22 mouse cellular contexts compared by ENCODE assay signal in genomic region chr9:27691616-27692015, GRCm38 (mm10).
A peak's percentile ranks its signal among the peaks of the same experiment; 100 is the strongest.
DNase-seq lines count a peak whose midpoint lies in the region; ATAC-seq lines count a peak whose summit lies in the region.
"Had no signal": no experiment of that assay in that cellular context is flagged by ENCODE, and none has a peak within 500 bp of the region (broad histone marks: within the 10 kb centered on the region; RNA-seq: fewer than 3 reads in every experiment).

No protein-coding gene starts in this region.

- DNase-seq in frontal cortex, postnatal 14 days (ENCODE audit: low spot score in 2 of 2) = no peak
- DNase-seq in left cerebral cortex, adult 9 months (ENCODE audit: low spot score in 2 of 2) = peak; percentile 9 to 23
- no peak for DNase-seq in left cerebral cortex, postnatal 4 days
- DNase-seq in right cerebral cortex, adult 18-20 months = peak; percentile 25
- DNase-seq in right cerebral cortex, postnatal 14 days = no peak
- DNase-seq: adrenal gland, adult 8-10 months; adrenal gland, postnatal 14 days; adrenal gland, postnatal 36 days; B cell, adult 2 months; cerebellum, adult 11 months; cerebellum, adult 18-20 months; cerebellum, adult 8-10 months; cerebellum, adult 9-11 months; cerebellum, postnatal 14 days; cerebellum, postnatal 36 days; embryo, embryonic 11 days had no signal

- intact Hi-C loops in left cerebral cortex, postnatal 4 days (cut with DNase I) = no loop called here

- peak; percentile 92 for ATAC-seq in frontal cortex, adult (ENCODE audit: low TSS enrichment)
- ATAC-seq: activated CD4-positive, CD25-positive, alpha-beta regulatory T cell, adult 4 months; CD4-positive, CD25-positive, alpha-beta regulatory T cell, adult 4 months; forebrain, embryonic 14.5 days; forebrain, embryonic 16.5 days; Patski had no signal

Comparison
In these comparisons a context has a peak if more than half of its experiments do, and no peak if none do; other contexts are left out.
1. DNase-seq: peak in left cerebral cortex, adult 9 months (2 of 2) and right cerebral cortex, adult 18-20 months (single experiment); none in frontal cortex, postnatal 14 days (0 of 2), left cerebral cortex, postnatal 4 days (single experiment) and right cerebral cortex, postnatal 14 days (single experiment).